Mouse (Mus musculus) mature B cell (primary cell): ENCODE measurements at regions not wholly inside any gene's neighbourhood (a gene's known extent, or its start where the extent isn't known, plus 50 kb on each side); places are given as distances from the start of the nearest gene placed in this dataset.

Experiments
- in situ Hi-C: fragments of 300-500 bp; cut with MboI; formaldehyde crosslinking; loops from 2 replicates; pipeline ENCODE4 v1.14.3; 2019

GRCm38 (mm10) chr13:59916166-59917044, 93.5 kb upstream of the Tut7 start:
- in situ Hi-C loops: no loop called here

GRCm38 (mm10) chr13:59915734-59916133, 92.8 kb upstream of the Tut7 start:
- in situ Hi-C loops: no loop called here

GRCm38 (mm10) chr13:59910179-59911071, 87.5 kb upstream of the Tut7 start:
- in situ Hi-C loops: no loop called here

- in situ Hi-C loops: no loop called here
Measured at GRCm38 (mm10) chr13:59909400-59909799, 86.5 kb upstream of the Tut7 start.

- in situ Hi-C loops: no loop called here
Measured at GRCm38 (mm10) chr13:59908786-59909185, 85.8 kb upstream of the Tut7 start.

GRCm38 (mm10) chr13:59905488-59905887, 82.5 kb upstream of the Tut7 start:
- in situ Hi-C loops: no loop called here

- in situ Hi-C loops: no loop called here
Measured at GRCm38 (mm10) chr13:59904415-59904814, 81.5 kb upstream of the Tut7 start.

- in situ Hi-C loops: no loop called here
Measured at GRCm38 (mm10) chr13:59899521-59899920, 76.6 kb upstream of the Tut7 start.

GRCm38 (mm10) chr13:59895754-59896153, 72.8 kb upstream of the Tut7 start:
- in situ Hi-C loops: no loop called here

- in situ Hi-C loops: no loop called here
Measured at GRCm38 (mm10) chr13:59894094-59894493, 71.1 kb upstream of the Tut7 start.

GRCm38 (mm10) chr13:59892961-59893360, 70.0 kb upstream of the Tut7 start:
- in situ Hi-C loops: no loop called here

GRCm38 (mm10) chr13:59892340-59892739, 69.4 kb upstream of the Tut7 start:
- in situ Hi-C loops: no loop called here

- in situ Hi-C loops: no loop called here
Measured at GRCm38 (mm10) chr13:59891737-59892136, 68.8 kb upstream of the Tut7 start.

GRCm38 (mm10) chr13:59889468-59890117, 66.6 kb upstream of the Tut7 start:
- in situ Hi-C loops: no loop called here

GRCm38 (mm10) chr13:59888038-59889016, 65.4 kb upstream of the Tut7 start:
- in situ Hi-C loops: no loop called here

GRCm38 (mm10) chr13:59887306-59887705, 64.4 kb upstream of the Tut7 start:
- in situ Hi-C loops: no loop called here

- in situ Hi-C loops: no loop called here
Measured at GRCm38 (mm10) chr13:59886572-59886971, 63.6 kb upstream of the Tut7 start.

GRCm38 (mm10) chr13:59881989-59882784, 59.2 kb upstream of the Tut7 start:
- in situ Hi-C loops: no loop called here

- in situ Hi-C loops: no loop called here
Measured at GRCm38 (mm10) chr13:59880055-59880454, 57.1 kb upstream of the Tut7 start.

- in situ Hi-C loops: no loop called here
Measured at GRCm38 (mm10) chr13:59875637-59876036, 52.7 kb upstream of the Tut7 start.
